Mouse (Mus musculus): ENCODE results near the gene Kmt2e.

DNA sequence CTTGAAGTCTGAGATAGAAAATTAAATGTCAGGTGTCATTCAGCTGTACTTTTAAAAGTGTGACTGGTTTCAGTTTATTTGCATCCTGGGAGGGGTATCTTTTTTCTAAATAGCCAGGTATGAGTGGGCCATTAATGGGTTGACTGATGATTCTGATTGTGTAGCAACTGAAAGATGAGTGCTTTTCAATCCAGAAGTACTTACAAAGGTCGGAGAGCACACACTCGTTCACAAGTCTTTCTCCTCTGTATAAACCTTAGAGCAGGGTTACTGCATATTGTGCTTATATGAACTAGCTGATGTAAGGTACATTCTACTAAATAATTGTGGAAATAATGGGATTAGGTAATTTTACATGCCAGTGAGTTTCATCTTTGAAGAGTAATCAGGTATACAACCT, 2.5 kb downstream of the Kmt2e start:
- TF ChIP-seq CTCF (IDR thresholded peaks at IDR 0.05; ENCODE audit: insufficient read depth, low read length): no peak
- TF ChIP-seq POLR2A (IDR thresholded peaks at IDR 0.05; ENCODE audit: borderline replicate concordance, extremely low read depth, low read depth, low read length): no peak

All from lung, adult 2 months (tissue).